Mouse (Mus musculus) embryonic fibroblast, embryonic 13.5 days (primary cell): ENCODE measurements around the gene Herc2. TPM values are rescaled to one million over a fixed set of nuclear protein-coding genes. Genes with fewer than 3 reads are reported as not detected.

ENCODE experiments used
- H3K27ac ChIP-seq: 2 replicates; pipeline ENCODE4 v1.5.1; 2012; ENCODE audit warnings: low read length, control low read depth, inconsistent platforms; ENCODE audit not compliant: insufficient read depth
- H3K4me1 ChIP-seq: 2 replicates; pipeline ENCODE4 v1.6.1; 2011; ENCODE audit warnings: low read length; ENCODE audit not compliant: control insufficient read depth, insufficient read depth
- H3K4me3 ChIP-seq: 2 replicates; pipeline ENCODE4 v1.5.1; 2011; ENCODE audit warnings: mild to moderate bottlenecking, control low read depth, low read length; ENCODE audit not compliant: insufficient read depth
- CTCF ChIP-seq: IDR thresholded peaks from 2 replicates; pipeline ENCODE4 v1.5.1; 2011; ENCODE audit warnings: mild to moderate bottlenecking, control low read depth, low read length, moderate library complexity, borderline replicate concordance; ENCODE audit not compliant: insufficient read depth
- POLR2A ChIP-seq: IDR thresholded peaks from 2 replicates; pipeline ENCODE4 v1.6.1; 2011; ENCODE audit warnings: low read depth, mild to moderate bottlenecking, control low read depth, low read length, moderate library complexity
- polyA plus RNA-seq: library from polyadenylated mRNA; stranded (reverse); fragments of >200 nt; gene quantifications from 2 replicates; pipeline ENCODE4 v1.2.4, GENCODE M21; 2011; ENCODE audit warnings: low read depth; ENCODE audit not compliant: missing spikeins, insufficient read length

The Herc2 gene
- polyA plus RNA-seq, 1 experiment = 55.5 TPM

GRCm38 (mm10) chr7:56018972-56019929 lies 30.7 kb upstream of the Herc2 start:
- TF ChIP-seq POLR2A (peak; percentile 36; the same call in 1 of the 2 replicates), CTCF (no peak)
- Histone ChIP-seq H3K27ac (no peak overlapping the region), H3K4me1 (no peaks in the 10 kb centered on the region), H3K4me3 (peak overlapping the region; percentile 89)

- no peak within 1 kb of the TSS for H3K27ac ChIP-seq
- TF ChIP-seq CTCF (no peak), POLR2A (no peak)
- no peaks in the 10 kb centered on the region for H3K4me1 ChIP-seq
- H3K4me3 ChIP-seq = peak within 1 kb of the TSS; percentile 89
These were observed 30.1 kb upstream of the Herc2 start, which contains the start of gene Nipa1 for GRCm38 (mm10) chr7:56019930-56020253. TSS of gene Nipa1 (minus strand) at chr7:56019954.

- H3K4me1 ChIP-seq = no peaks in the 10 kb centered on the region
- no peak overlapping the region for H3K4me3 ChIP-seq
- TF ChIP-seq POLR2A = no peak
- TF ChIP-seq CTCF = no peak
- H3K27ac ChIP-seq = no peak overlapping the region
These were observed 26.4 kb upstream of the Herc2 start for GRCm38 (mm10) chr7:56023586-56023985.

GRCm38 (mm10) chr7:56042353-56042752 lies 7.6 kb upstream of the Herc2 start:
- TF ChIP-seq POLR2A (no peak), CTCF (peak; percentile 70)
- no peak overlapping the region for H3K27ac ChIP-seq
- H3K4me1 ChIP-seq = no peaks in the 10 kb centered on the region
- no peak overlapping the region for H3K4me3 ChIP-seq

GRCm38 (mm10) chr7:56043577-56044266 lies 6.3 kb upstream of the Herc2 start:
- Histone ChIP-seq H3K4me1 (no peaks in the 10 kb centered on the region), H3K4me3 (no peak overlapping the region), H3K27ac (no peak overlapping the region)
- no peak for TF ChIP-seq CTCF
- no peak for TF ChIP-seq POLR2A

GRCm38 (mm10) chr7:56044267-56044629 lies 5.7 kb upstream of the Herc2 start:
- no peak overlapping the region for H3K27ac ChIP-seq
- TF ChIP-seq POLR2A (no peak), CTCF (no peak)

GRCm38 (mm10) chr7:56047178-56047577 lies 2.8 kb upstream of the Herc2 start:
- no peak overlapping the region for H3K4me3 ChIP-seq
- no peak overlapping the region for H3K27ac ChIP-seq
- H3K4me1 ChIP-seq = peaks cover 6% of the 10 kb centered on the region; the same call in 1 of the 2 replicates
- TF ChIP-seq CTCF = no peak
- TF ChIP-seq POLR2A = no peak

More at GRCm38 (mm10) chr7:56044267-56044629, 5.7 kb upstream of the Herc2 start:
- Histone ChIP-seq H3K4me1 (no peaks in the 10 kb centered on the region; the same call in 1 of the 2 replicates), H3K4me3 (no peak overlapping the region)

GRCm38 (mm10) chr7:56050487-56050911 lies 503 bp downstream of the Herc2 start:
- no peak for TF ChIP-seq POLR2A
- TF ChIP-seq CTCF = no peak
- peak overlapping the region; percentile 81 for H3K4me3 ChIP-seq
- peaks cover 6% of the 10 kb centered on the region; the same call in 1 of the 2 replicates for H3K4me1 ChIP-seq
- H3K27ac ChIP-seq = peak overlapping the region; percentile 65

GRCm38 (mm10) chr7:56052996-56053395 lies 3.0 kb downstream of the Herc2 start:
- Histone ChIP-seq H3K4me1 (peaks cover 6% of the 10 kb centered on the region; the same call in 1 of the 2 replicates), H3K27ac (no peak overlapping the region), H3K4me3 (no peak overlapping the region)
- TF ChIP-seq CTCF (no peak), POLR2A (no peak)
